Mouse (Mus musculus) CH12.LX (cell line): ENCODE results near the gene Nhlrc1. TPM values are rescaled to one million over a fixed set of nuclear protein-coding genes. Genes with fewer than 3 reads are reported as not detected.

Experiments used
- DNase-seq: peaks from one replicate; pipeline ENCODE4 v3.0.0-alpha.2; 2013; ENCODE audit errors: extremely low read depth
- H3K27ac ChIP-seq: 2 replicates; pipeline ENCODE4 v1.5.1; 2012; ENCODE audit warnings: low read depth, mild to moderate bottlenecking, control low read depth, moderate library complexity; ENCODE audit not compliant: insufficient read depth
- H3K27me3 ChIP-seq: replicated peaks from 2 replicates; pipeline ENCODE3; 2012; ENCODE audit warnings: inconsistent platforms
- H3K36me3 ChIP-seq, 2 experiments: replicated peaks in 1 of 2; 2 replicates each; pipeline versions ENCODE3 to v1.6.1; 2012; ENCODE audit warnings: inconsistent platforms in 1 of 2, low read length in 1 of 2, mild to moderate bottlenecking in 1 of 2, mixed read lengths in 1 of 2, moderate library complexity in 1 of 2; ENCODE audit not compliant: control insufficient read depth in 1 of 2, insufficient read depth in 1 of 2
- H3K4me1 ChIP-seq, 2 experiments: 2 replicates each; pipeline ENCODE4 v1.6.1; 2012; ENCODE audit warnings: inconsistent platforms in 1 of 2, moderate library complexity in 1 of 2; ENCODE audit not compliant: insufficient read depth in 2 of 2, control insufficient read depth in 1 of 2
- H3K4me2 ChIP-seq: 2 replicates; pipeline ENCODE4 v1.6.1; 2012; ENCODE audit warnings: low read depth, mild to moderate bottlenecking, control low read depth; ENCODE audit not compliant: poor library complexity, insufficient read depth, severe bottlenecking
- H3K4me3 ChIP-seq, 3 experiments: fragments of 150-350 bp in 1 of 3; sonication (generic) in 1 of 3; replicated peaks in 1 of 3; 2 replicates each; pipeline versions ENCODE3 to v1.5.1; 2011 to 2012; ENCODE audit warnings: low read depth in 2 of 3, low read length in 2 of 3, mild to moderate bottlenecking in 2 of 3, moderate library complexity in 2 of 3, control low read depth in 1 of 3, improper control_type of control experiment in 1 of 3, inconsistent platforms in 1 of 3, mixed read lengths in 1 of 3; ENCODE audit not compliant: poor library complexity in 1 of 3
- H3K79me2 ChIP-seq: replicated peaks from 2 replicates; pipeline ENCODE4 v1.6.1; 2012; ENCODE audit warnings: mild to moderate bottlenecking, moderate library complexity; ENCODE audit not compliant: control insufficient read depth, poor library complexity, insufficient read depth, severe bottlenecking; ENCODE audit errors: extremely low read depth
- H3K9ac ChIP-seq: 2 replicates; pipeline ENCODE4 v1.6.1; 2012; ENCODE audit warnings: low read depth, mild to moderate bottlenecking, control low read depth, moderate library complexity; ENCODE audit not compliant: insufficient read depth
- H3K9me3 ChIP-seq: replicated peaks from 2 replicates; pipeline ENCODE3; 2012; ENCODE audit warnings: low read length, inconsistent platforms, mixed read lengths
- BHLHE40 ChIP-seq: IDR thresholded peaks from 2 replicates; pipeline ENCODE4 v1.6.1; 2011; ENCODE audit warnings: mild to moderate bottlenecking, low read depth, low read length, improper control_type of control experiment
- CHD1 ChIP-seq: IDR thresholded peaks from 2 replicates; pipeline ENCODE4 v1.6.1; 2012; ENCODE audit warnings: low read depth, low read length, improper control_type of control experiment, inconsistent platforms
- CTCF ChIP-seq, 2 experiments: IDR thresholded peaks in 1 of 2; conservative IDR thresholded peaks in 1 of 2; 2 replicates each; pipeline ENCODE4 v1.5.1; 2011 to 2012; ENCODE audit warnings: low read depth in 2 of 2, low read length in 2 of 2, improper control_type of control experiment in 1 of 2, inconsistent platforms in 1 of 2, mild to moderate bottlenecking in 1 of 2, moderate library complexity in 1 of 2
- ELF1 ChIP-seq: IDR thresholded peaks from 2 replicates; pipeline ENCODE4 v1.6.1; 2014; ENCODE audit warnings: low read depth, mild to moderate bottlenecking, inconsistent platforms, low read length, improper control_type of control experiment
- GABPA ChIP-seq: IDR thresholded peaks from 2 replicates; pipeline ENCODE4 v1.6.1; 2012; ENCODE audit warnings: low read depth, low read length, improper control_type of control experiment, inconsistent platforms; ENCODE audit not compliant: insufficient replicate concordance
- JUND ChIP-seq: conservative IDR thresholded peaks from 2 replicates; pipeline ENCODE4 v1.6.1; 2011; ENCODE audit warnings: low read depth, low read length, improper control_type of control experiment
- MXI1 ChIP-seq: IDR thresholded peaks from 2 replicates; pipeline ENCODE4 v1.6.1; 2011; ENCODE audit warnings: mild to moderate bottlenecking, low read depth, low read length, improper control_type of control experiment
- NRF1 ChIP-seq: IDR thresholded peaks from 2 replicates; pipeline ENCODE4 v1.6.1; 2014; ENCODE audit warnings: low read depth, mild to moderate bottlenecking, inconsistent platforms, low read length, improper control_type of control experiment, moderate library complexity
- POLR2AphosphoS2 ChIP-seq: IDR thresholded peaks from 2 replicates; pipeline ENCODE4 v1.6.1; 2011; ENCODE audit warnings: low read depth, low read length, improper control_type of control experiment
- RAD21 ChIP-seq: IDR thresholded peaks from 2 replicates; pipeline ENCODE4 v1.6.1; 2011; ENCODE audit warnings: low read depth, mild to moderate bottlenecking, low read length, improper control_type of control experiment, moderate library complexity
- RCOR1 ChIP-seq: conservative IDR thresholded peaks from 2 replicates; pipeline ENCODE4 v1.6.1; 2012; ENCODE audit warnings: low read depth, mild to moderate bottlenecking, inconsistent platforms, low read length, improper control_type of control experiment
- SMC3 ChIP-seq: IDR thresholded peaks from 2 replicates; pipeline ENCODE4 v1.6.1; 2011; ENCODE audit warnings: low read depth, low read length, improper control_type of control experiment
- TBP ChIP-seq: conservative IDR thresholded peaks from 2 replicates; pipeline ENCODE4 v1.6.1; 2011; ENCODE audit warnings: low read depth, low read length, improper control_type of control experiment
- ZC3H11A ChIP-seq: IDR thresholded peaks from 2 replicates; pipeline ENCODE4 v1.6.1; 2012; ENCODE audit warnings: low read depth, mild to moderate bottlenecking, inconsistent platforms, low read length, improper control_type of control experiment
- ZKSCAN1 ChIP-seq: IDR thresholded peaks from 2 replicates; pipeline ENCODE4 v1.6.1; 2012; ENCODE audit warnings: low read depth, inconsistent platforms, low read length, improper control_type of control experiment, borderline replicate concordance
- ZNF384 ChIP-seq: IDR thresholded peaks from 2 replicates; pipeline ENCODE4 v1.6.1; 2012; ENCODE audit warnings: low read depth, low read length, improper control_type of control experiment, inconsistent platforms
- dilution Hi-C: fragments of 300-500 bp; cut with MboI; formaldehyde crosslinking; loops from 2 replicates; pipeline ENCODE4 v1.14.3; 2020; ENCODE audit warnings: low sequenced_read_pairs; ENCODE audit not compliant: extremely low pct_unique_long_range_greater_than_20kb, extremely low pct_ligation_motif_present
- in situ Hi-C: fragments of 300-500 bp; cut with MboI; formaldehyde crosslinking; loops from 3 replicates; pipeline ENCODE4 v1.14.3; 2019; ENCODE audit warnings: low sequenced_read_pairs, low pct_ligation_motif_present, low pct_unique_long_range_greater_than_20kb, mixed read lengths
- polyA plus RNA-seq: library from polyadenylated mRNA; unstranded; fragments of >175 nt; gene quantifications from 2 replicates; pipeline ENCODE4 v1.2.1, GENCODE M21; 2012; ENCODE audit warnings: low read depth; ENCODE audit not compliant: insufficient read length
- total RNA-seq, 2 experiments: library from RNA; depleted of rRNA; stranded (reverse); fragments of 300-350 nt in 1 of 2; fragments of >200 nt in 1 of 2; gene quantifications; 2 replicates each; pipeline ENCODE4 v1.2.3; 2012 to 2014

The Nhlrc1 gene
- total and polyA plus RNA-seq, 3 experiments = not detected

DNA sequence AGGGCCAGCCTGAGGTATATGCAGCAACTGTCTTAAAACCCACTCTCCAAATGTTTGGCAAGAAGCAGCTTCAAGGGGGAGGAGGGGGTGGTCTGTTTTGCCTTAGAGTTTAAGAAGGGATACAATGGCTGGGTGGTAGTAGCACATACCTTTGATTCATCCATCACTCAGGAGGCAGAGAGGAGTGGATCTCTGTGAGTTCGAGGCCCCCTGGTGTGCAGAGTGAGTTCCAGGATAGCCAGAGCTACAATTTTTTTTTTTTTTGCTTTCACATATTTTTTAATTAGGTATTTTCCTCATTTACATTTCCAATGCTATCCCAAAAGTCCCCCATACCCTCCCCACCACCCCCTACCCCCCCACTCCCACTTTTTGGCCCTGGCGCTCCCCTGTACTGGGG, 46.0 kb downstream of the Nhlrc1 start:
- H3K4me1 ChIP-seq = peaks cover 5% of the 10 kb centered on the region in 2 experiments; a peak in 3 of 4 replicates
- no peak overlapping the region for H3K9ac ChIP-seq
- H3K79me2 ChIP-seq = no peaks in the 10 kb centered on the region
- no peak for DNase-seq
- H3K4me3 ChIP-seq = no peak overlapping the region
- H3K9me3 ChIP-seq = peaks cover 4% of the 10 kb centered on the region
- H3K27ac ChIP-seq = no peak overlapping the region
- no peaks in the 10 kb centered on the region for H3K27me3 ChIP-seq
- H3K4me2 ChIP-seq = no peak overlapping the region
- TF ChIP-seq RAD21 (peak; percentile 33), SMC3 (peak; percentile 37; the same call in 1 of the 2 replicates), CTCF (conservative IDR thresholded peaks at IDR 0.05 in 1 of 2, IDR thresholded peaks at IDR 0.05 in 1 of 2; ENCODE audit: low read depth in 2 of 2, low read length in 2 of 2) (peak in 1 of 2 experiments; percentile 48; a peak in 2 of 4 replicates), GABPA (no peak), MXI1 (no peak), NRF1 (no peak), TBP (no peak), BHLHE40 (no peak), POLR2AphosphoS2 (no peak), ELF1 (no peak), JUND (no peak), ZC3H11A (no peak), ZNF384 (peak; percentile 59), RCOR1 (no peak)
- dilution Hi-C loops = no loop called here
- no peaks in the 10 kb centered on the region for H3K36me3 ChIP-seq
- in situ Hi-C loops = no loop called here

DNA sequence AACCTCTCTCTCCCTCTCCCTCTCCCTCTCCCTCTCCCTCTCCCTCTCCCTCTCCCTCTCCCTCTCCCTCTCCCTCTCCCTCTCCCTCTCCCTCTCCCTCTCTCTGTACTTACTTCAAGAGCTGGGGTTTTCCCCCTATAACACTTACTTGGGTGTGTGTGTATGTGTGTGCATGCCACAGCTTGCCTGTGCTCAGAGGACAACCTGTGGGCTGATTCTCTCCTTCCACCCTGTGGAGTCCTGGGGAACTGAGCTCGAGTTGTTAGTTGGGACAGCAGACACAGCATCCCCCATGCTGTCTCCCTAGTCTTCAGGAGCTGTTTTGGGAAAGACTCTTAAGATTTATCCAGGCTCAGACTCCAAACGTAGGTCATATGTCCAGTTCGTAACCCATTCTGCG, 47.3 kb downstream of the Nhlrc1 start:
- H3K79me2 ChIP-seq = no peaks in the 10 kb centered on the region
- in situ Hi-C loops (no loop called here), dilution Hi-C loops (no loop called here)
- H3K4me2 ChIP-seq = no peak overlapping the region; the same call in 1 of the 2 replicates
- no peaks in the 10 kb centered on the region for H3K36me3 ChIP-seq
- H3K27ac ChIP-seq = no peak overlapping the region
- H3K4me3 ChIP-seq = no peak overlapping the region
- peaks cover 5% of the 10 kb centered on the region in 2 experiments; a peak in 3 of 4 replicates for H3K4me1 ChIP-seq
- H3K9me3 ChIP-seq = peaks cover 4% of the 10 kb centered on the region
- peak; percentile 75; the same call in 1 of the 2 replicates for TF ChIP-seq CHD1
- TF ChIP-seq ZKSCAN1 = no peak
- no peaks in the 10 kb centered on the region for H3K27me3 ChIP-seq
- no peak overlapping the region for H3K9ac ChIP-seq
- no peak for DNase-seq

Other genes starting within 250 kb of the Nhlrc1 start
- not detected in 2 replicates for gene Kif13a, start 85.0 kb downstream of the Nhlrc1 start, total RNA-seq (2012; rRNA removed)
- not detected in 2 replicates for gene Kif13a, start 85.0 kb downstream of the Nhlrc1 start, total RNA-seq (2014; rRNA removed)
- not detected in 2 replicates for gene Kif13a, start 85.0 kb downstream of the Nhlrc1 start, polyA plus RNA-seq
- gene Kdm1b, start 28.6 kb upstream of the Nhlrc1 start, total RNA-seq (2012; rRNA removed) = 9.8 and 10.3 TPM in 2 replicates
- gene Kdm1b, start 28.6 kb upstream of the Nhlrc1 start, total RNA-seq (2014; rRNA removed) = 17.5 and 20.3 TPM in 2 replicates
- 11.1 and 12.3 TPM in 2 replicates for gene Kdm1b, start 28.6 kb upstream of the Nhlrc1 start, polyA plus RNA-seq
- 1.2 and 1.6 TPM in 2 replicates for gene Tpmt, start 29.9 kb upstream of the Nhlrc1 start, total RNA-seq (2012; rRNA removed)
- gene Tpmt, start 29.9 kb upstream of the Nhlrc1 start, total RNA-seq (2014; rRNA removed) = 2.5 and 3.6 TPM in 2 replicates
- gene Tpmt, start 29.9 kb upstream of the Nhlrc1 start, polyA plus RNA-seq = 1.9 and 3.1 TPM in 2 replicates
- 28.8 and 34.1 TPM in 2 replicates for gene Dek, start 91.4 kb upstream of the Nhlrc1 start, total RNA-seq (2012; rRNA removed)
- 196 and 230 TPM in 2 replicates for gene Dek, start 91.4 kb upstream of the Nhlrc1 start, total RNA-seq (2014; rRNA removed)
- gene Dek, start 91.4 kb upstream of the Nhlrc1 start, polyA plus RNA-seq = 228 and 232 TPM in 2 replicates
- not detected in 2 replicates for gene Rnf144b, start 107.8 kb upstream of the Nhlrc1 start, total RNA-seq (2012; rRNA removed)
- gene Rnf144b, start 107.8 kb upstream of the Nhlrc1 start, total RNA-seq (2014; rRNA removed) = not detected in 2 replicates
- gene Rnf144b, start 107.8 kb upstream of the Nhlrc1 start, polyA plus RNA-seq = not detected in 2 replicates